Mouse (Mus musculus): Measurements from ENCODE around the gene Rfx5. TPM values are rescaled to one million over a fixed set of nuclear protein-coding genes. Genes with fewer than 3 reads are reported as not detected.
A peak's percentile ranks its signal among the peaks of the same experiment; 100 is the strongest.

The Rfx5 gene
- polyA plus RNA-seq, 1 experiment from 2014 or later: 9.8 TPM

DNA sequence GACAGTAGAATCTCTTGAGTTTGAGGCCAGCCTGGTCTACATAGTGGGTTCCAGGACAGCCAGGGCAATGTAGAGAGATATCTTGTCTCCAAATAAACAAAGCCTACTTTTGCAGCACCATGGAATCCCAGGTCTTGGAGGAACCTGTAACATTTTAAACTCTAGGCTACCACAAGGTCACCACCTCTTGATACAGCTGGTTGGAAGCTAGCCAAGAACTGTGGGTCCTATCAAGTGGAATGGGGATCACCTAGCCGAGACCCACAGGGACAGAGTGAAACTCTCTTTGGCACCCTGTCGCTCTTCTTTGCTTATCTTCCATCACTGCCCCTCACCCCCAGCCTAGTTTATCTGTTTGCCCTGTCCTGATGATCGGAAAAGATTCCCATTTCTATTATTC lies 18.7 kb downstream of the Rfx5 start:
- Histone ChIP-seq H3K4me2 (no peak overlapping the region), H3K4me3 (no peak overlapping the region), H3K36me3 (peaks cover 2% of the 10 kb centered on the region; the same call in 1 of the 2 replicates), H3K4me1 (peaks cover 20% of the 10 kb centered on the region), H3K9me3 (no peaks in the 10 kb centered on the region), H3K27me3 (no peaks in the 10 kb centered on the region), H3K27ac (no peak overlapping the region), H3K9ac (no peak overlapping the region)
- 65% methylated on average over 3 of the region's 3 CpGs for WGBS
- no peak for ATAC-seq (ENCODE audit: borderline replicate concordance, extremely low read depth, low FRiP score, low TSS enrichment)

DNA sequence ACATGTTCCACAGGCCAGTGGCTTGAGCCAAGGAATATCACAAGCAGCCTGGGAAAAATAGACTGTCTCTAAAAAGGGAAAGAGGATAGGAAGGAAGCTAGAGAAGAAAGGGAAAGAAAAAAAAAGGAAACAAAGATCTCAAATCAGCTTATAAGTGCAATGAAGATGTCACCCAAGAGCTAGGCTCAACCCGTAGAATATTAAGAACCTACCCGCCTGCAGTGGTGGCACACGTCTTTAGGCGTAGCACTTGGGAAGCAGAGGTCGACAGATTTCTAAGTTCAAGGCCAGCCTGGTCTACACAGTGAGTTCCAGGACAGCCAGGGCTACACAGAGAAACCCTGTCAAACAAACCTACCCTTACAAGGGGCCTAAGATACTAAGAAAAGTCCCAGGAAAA lies 19.7 kb downstream of the Rfx5 start:
- Histone ChIP-seq H3K9me3 (no peaks in the 10 kb centered on the region), H3K9ac (no peak overlapping the region), H3K36me3 (peaks cover 4% of the 10 kb centered on the region; the same call in 1 of the 2 replicates), H3K27ac (no peak overlapping the region), H3K4me3 (no peak overlapping the region), H3K27me3 (no peaks in the 10 kb centered on the region), H3K4me2 (peak overlapping the region; percentile 79; the same call in 1 of the 2 replicates), H3K4me1 (peaks cover 20% of the 10 kb centered on the region)
- no peak for ATAC-seq (ENCODE audit: borderline replicate concordance, extremely low read depth, low FRiP score, low TSS enrichment)
- WGBS: 86% methylated on average over 5 of the region's 5 CpGs

DNA sequence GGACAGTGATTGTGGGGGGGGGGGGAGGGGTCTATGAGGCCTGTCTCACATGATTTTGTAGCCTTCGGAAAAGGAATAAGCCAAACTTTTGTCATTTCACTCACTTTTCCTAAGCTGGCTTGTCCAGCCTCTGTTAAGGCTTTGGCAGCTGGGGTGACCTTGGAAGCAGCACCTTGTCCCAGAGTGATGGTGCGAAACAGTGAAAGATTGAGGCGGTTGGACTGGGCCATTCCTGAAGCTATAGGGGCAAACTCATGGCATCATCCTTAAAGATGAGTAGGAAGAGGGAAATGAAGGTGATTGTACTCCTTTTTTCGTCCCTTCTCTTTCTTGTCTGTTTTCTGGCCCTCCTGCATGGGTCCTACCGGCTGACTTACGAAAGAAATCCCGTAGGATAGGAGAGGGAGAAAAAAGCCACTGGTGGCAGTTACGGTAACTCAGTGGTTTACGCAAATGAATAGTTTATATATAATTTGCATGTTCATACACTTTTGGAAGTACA lies 20.2 kb downstream of the Rfx5 start:
- Histone ChIP-seq H3K9me3 (no peaks in the 10 kb centered on the region), H3K4me2 (peak overlapping the region; percentile 79), H3K9ac (peak overlapping the region; percentile 41), H3K4me3 (peak overlapping the region; percentile 76), H3K27me3 (no peaks in the 10 kb centered on the region), H3K27ac (no peak overlapping the region), H3K4me1 (peaks cover 20% of the 10 kb centered on the region), H3K36me3 (peaks cover 4% of the 10 kb centered on the region; the same call in 1 of the 2 replicates)
- peak; percentile 25 for ATAC-seq (ENCODE audit: borderline replicate concordance, extremely low read depth, low FRiP score, low TSS enrichment)
- 18% methylated on average over 9 of the region's 9 CpGs for WGBS

DNA sequence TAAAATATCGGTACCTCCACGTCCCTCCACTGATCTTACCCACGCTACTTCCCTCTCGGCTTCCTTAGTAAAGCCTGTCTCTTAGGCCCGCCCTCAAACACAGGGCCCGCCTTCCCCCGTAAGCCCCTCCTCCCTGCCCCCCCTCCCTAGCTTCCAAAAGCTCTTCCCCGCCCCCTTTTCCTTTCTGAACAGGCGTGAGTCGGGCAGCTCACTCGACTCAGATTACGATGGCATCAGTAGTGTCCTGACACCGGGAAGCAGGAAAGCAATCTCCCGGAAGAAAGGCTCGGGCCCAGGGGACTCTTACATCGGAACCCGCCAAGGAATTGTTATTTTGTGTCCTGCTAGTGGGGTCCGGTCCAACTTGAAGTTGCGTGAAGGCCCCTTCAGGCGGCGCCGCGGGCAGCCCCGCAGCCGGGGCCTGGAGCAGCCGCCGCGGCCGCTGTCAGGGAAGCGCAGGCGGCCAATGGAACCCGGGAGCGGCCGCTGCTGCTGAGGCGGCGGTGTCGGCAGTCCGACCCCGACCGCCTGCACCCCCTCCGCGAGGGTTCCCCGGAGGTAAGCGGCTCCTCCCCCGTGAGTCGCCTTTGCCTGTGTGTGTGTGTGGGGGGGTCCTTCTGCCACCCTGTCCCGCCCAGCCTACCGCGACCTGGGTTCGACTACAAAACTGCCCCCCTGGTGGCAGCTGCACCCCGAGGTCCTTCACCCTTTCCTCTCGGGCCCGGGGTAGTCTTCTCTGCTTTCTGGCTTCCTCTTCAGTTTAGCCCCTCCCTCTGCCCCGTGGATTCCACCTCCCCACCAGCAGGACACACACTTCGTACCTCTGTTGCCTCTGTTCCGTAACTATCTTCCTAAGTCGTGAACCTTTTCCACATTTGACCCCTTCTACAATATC lies 20.9 kb downstream of the Rfx5 start, which contains the start of gene Pi4kb:
Gene Pi4kb, plus strand, starts transcription at position 204 of the 895 bp plus-strand sequence.
- Histone ChIP-seq H3K36me3 (peaks cover 4% of the 10 kb centered on the region; the same call in 1 of the 2 replicates), H3K9ac (peak within 1 kb of the TSS; percentile 86), H3K27me3 (no peaks in the 10 kb centered on the region), H3K4me3 (peak within 1 kb of the TSS; percentile 76), H3K4me2 (peak within 1 kb of the TSS; percentile 79), H3K27ac (peak within 1 kb of the TSS; percentile 94), H3K4me1 (peaks cover 20% of the 10 kb centered on the region), H3K9me3 (no peaks in the 10 kb centered on the region)
- ATAC-seq (ENCODE audit: borderline replicate concordance, extremely low read depth, low FRiP score, low TSS enrichment): peak; percentile 93
- under 1% methylated on average over 57 of the region's 57 CpGs for WGBS

DNA sequence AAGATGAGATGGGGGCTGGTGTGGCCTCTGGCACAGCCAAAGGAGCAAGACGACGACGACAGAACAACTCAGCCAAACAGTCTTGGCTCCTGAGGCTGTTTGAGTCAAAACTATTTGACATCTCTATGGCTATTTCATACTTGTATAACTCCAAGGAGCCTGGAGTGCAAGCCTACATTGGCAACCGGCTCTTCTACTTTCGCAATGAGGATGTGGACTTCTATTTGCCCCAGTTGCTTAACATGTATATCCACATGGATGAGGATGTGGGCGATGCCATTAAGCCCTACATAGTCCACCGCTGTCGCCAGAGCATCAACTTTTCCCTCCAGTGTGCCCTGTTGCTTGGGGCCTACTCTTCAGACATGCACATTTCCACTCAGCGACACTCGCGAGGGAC lies 30.4 kb downstream of the Rfx5 start:
- ATAC-seq (ENCODE audit: borderline replicate concordance, extremely low read depth, low FRiP score, low TSS enrichment): no peak
- no peaks in the 10 kb centered on the region for H3K9me3 ChIP-seq
- WGBS: 88% methylated on average over 11 of the region's 11 CpGs
- H3K4me1 ChIP-seq: peaks cover 19% of the 10 kb centered on the region
- no peak overlapping the region for H3K4me2 ChIP-seq
- H3K9ac ChIP-seq: no peak overlapping the region
- no peak overlapping the region for H3K27ac ChIP-seq
- H3K36me3 ChIP-seq: peaks cover 51% of the 10 kb centered on the region
- no peak overlapping the region for H3K4me3 ChIP-seq
- no peaks in the 10 kb centered on the region for H3K27me3 ChIP-seq

DNA sequence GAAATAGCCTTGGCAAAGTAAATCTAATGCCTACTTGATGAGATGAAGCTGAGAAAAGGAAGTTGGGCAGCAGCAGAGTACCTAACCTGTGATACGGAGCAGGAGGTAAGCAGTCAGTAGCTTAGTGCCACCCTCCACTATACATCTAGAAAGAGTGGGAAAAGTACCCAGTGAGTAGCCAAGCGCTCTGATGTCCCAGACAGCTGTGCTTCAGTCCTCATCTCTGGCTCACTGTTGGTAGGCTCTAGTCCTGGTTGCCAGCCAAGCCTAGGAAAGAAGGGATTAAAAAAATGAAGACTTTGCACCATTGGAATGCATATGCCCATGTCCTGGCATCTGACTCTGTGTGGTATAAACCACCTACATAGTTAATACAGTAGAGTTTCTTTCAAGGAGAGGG lies 31.6 kb downstream of the Rfx5 start:
- no peak for ATAC-seq (ENCODE audit: borderline replicate concordance, extremely low read depth, low FRiP score, low TSS enrichment)
- H3K4me2 ChIP-seq: no peak overlapping the region
- H3K27me3 ChIP-seq: no peaks in the 10 kb centered on the region
- no peak overlapping the region for H3K9ac ChIP-seq
- H3K27ac ChIP-seq: no peak overlapping the region
- no peaks in the 10 kb centered on the region for H3K9me3 ChIP-seq
- peaks cover 30% of the 10 kb centered on the region for H3K4me1 ChIP-seq
- WGBS: 81% methylated on average over 2 of the region's 2 CpGs
- peaks cover 53% of the 10 kb centered on the region for H3K36me3 ChIP-seq
- no peak overlapping the region for H3K4me3 ChIP-seq

DNA sequence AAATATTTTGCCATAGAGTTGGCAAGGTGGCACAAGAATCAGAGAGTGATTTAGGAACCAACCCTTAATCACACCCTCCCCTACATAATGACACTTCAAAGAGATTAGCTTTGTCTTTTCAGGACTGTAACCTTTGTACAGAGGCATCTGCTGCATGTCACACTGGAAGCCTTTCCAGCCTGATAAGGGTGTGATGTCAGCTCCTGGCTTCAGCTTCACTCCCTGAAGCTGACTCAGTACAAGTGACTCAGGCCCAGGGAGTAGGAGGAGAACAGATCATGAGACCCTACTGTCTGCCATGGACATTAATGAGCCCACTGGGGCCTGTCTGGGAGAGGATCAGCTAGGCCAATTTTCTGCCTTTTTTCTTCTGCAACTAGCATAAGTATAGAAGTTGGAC lies 33.7 kb downstream of the Rfx5 start:
- Histone ChIP-seq H3K4me2 (no peak overlapping the region), H3K27ac (no peak overlapping the region), H3K27me3 (no peaks in the 10 kb centered on the region), H3K9me3 (no peaks in the 10 kb centered on the region), H3K4me3 (no peak overlapping the region), H3K36me3 (peaks cover 49% of the 10 kb centered on the region), H3K4me1 (peaks cover 30% of the 10 kb centered on the region), H3K9ac (no peak overlapping the region)
- no peak for ATAC-seq (ENCODE audit: borderline replicate concordance, extremely low read depth, low FRiP score, low TSS enrichment)

DNA sequence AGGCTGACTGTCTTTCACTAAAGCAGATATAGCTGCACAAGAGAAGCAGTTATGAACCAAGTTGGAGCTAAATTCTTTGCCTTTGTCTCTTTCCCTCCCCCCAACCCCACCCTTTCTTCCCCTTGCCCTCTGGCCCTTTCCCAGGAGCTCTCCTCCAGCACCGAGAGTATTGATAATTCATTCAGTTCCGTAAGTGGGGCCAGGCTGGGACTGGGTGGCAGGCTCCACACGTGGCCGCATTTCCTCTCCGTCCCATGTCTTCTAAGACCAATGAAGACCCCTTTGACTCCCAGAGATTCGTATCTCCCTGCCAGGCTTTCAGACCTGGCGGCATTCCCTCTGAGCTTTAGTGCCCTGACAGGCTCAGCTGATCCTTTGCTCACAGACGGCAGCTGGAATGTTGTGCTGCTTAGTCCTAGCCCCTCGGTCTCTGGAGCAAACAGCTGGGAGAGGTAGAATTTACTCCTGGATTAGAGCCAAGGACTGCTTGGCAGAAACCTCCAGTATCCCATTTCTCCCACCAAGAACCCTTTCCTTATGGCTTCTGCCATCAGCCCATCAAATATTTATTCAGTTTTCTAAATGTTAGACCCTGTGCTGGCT lies 35.4 kb downstream of the Rfx5 start:
- H3K9ac ChIP-seq: no peak overlapping the region
- H3K4me1 ChIP-seq: peaks cover 30% of the 10 kb centered on the region
- WGBS: 22% methylated on average over 9 of the region's 9 CpGs
- H3K27ac ChIP-seq: peak overlapping the region; percentile 75
- peaks cover 52% of the 10 kb centered on the region for H3K36me3 ChIP-seq
- peak; percentile 71; the same call in 1 of the 2 replicates for ATAC-seq (ENCODE audit: borderline replicate concordance, extremely low read depth, low FRiP score, low TSS enrichment)
- H3K4me2 ChIP-seq: peak overlapping the region; percentile 25
- no peaks in the 10 kb centered on the region for H3K9me3 ChIP-seq
- no peak overlapping the region for H3K4me3 ChIP-seq
- no peaks in the 10 kb centered on the region for H3K27me3 ChIP-seq

DNA sequence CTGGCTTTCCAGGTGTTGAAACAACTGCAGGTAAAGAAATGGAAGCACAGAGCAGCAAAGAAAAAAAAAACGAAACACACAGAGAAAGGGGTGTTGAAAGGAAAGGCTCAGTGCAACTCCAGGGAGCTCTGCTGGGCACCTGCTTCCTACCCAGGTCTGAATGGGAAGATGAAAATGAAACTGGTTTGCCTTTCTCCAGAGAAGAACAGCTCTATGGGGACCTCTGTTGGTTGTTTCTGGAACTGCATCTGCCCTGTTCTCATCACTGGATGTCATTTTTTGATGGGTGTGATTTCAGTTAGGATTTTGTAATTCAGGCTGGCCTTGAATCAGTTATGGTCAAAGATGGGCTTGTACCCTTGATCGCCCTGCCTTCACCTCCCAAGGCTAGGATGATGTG lies 43.1 kb downstream of the Rfx5 start:
- WGBS: 32% methylated on average over 2 of the region's 2 CpGs
- H3K27ac ChIP-seq: no peak overlapping the region
- H3K9ac ChIP-seq: no peak overlapping the region
- no peaks in the 10 kb centered on the region for H3K4me1 ChIP-seq
- H3K4me3 ChIP-seq: no peak overlapping the region
- H3K36me3 ChIP-seq: peaks cover 86% of the 10 kb centered on the region
- no peak overlapping the region for H3K4me2 ChIP-seq
- no peaks in the 10 kb centered on the region for H3K27me3 ChIP-seq
- ATAC-seq (ENCODE audit: borderline replicate concordance, extremely low read depth, low FRiP score, low TSS enrichment): no peak
- no peaks in the 10 kb centered on the region for H3K9me3 ChIP-seq

DNA sequence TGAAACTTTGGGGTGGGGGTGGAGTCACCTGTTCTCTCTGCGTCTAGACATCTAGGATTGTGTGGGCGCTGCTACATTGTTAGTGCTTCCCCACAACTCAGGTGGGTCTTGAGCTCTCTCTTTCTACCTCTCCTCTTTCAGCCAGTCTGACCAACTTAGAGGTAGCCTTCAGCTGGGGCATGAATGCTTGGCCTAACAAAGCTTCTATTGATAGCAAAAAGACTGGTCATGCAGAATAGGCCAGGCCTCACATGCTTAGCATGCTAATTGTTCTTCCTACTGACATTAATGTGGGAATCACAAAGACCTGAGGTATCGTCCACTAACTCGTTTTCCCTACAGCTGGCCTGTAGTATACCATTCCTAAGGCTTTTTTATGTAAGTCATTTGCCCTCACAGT lies 48.7 kb downstream of the Rfx5 start:
- no peaks in the 10 kb centered on the region for H3K4me1 ChIP-seq
- H3K4me3 ChIP-seq: no peak overlapping the region
- peaks cover 90% of the 10 kb centered on the region for H3K36me3 ChIP-seq
- WGBS: 81% methylated on average over 4 of the region's 4 CpGs
- no peaks in the 10 kb centered on the region for H3K9me3 ChIP-seq
- H3K27me3 ChIP-seq: no peaks in the 10 kb centered on the region
- no peak overlapping the region for H3K9ac ChIP-seq
- ATAC-seq (ENCODE audit: borderline replicate concordance, extremely low read depth, low FRiP score, low TSS enrichment): no peak
- H3K27ac ChIP-seq: no peak overlapping the region
- H3K4me2 ChIP-seq: no peak overlapping the region

DNA sequence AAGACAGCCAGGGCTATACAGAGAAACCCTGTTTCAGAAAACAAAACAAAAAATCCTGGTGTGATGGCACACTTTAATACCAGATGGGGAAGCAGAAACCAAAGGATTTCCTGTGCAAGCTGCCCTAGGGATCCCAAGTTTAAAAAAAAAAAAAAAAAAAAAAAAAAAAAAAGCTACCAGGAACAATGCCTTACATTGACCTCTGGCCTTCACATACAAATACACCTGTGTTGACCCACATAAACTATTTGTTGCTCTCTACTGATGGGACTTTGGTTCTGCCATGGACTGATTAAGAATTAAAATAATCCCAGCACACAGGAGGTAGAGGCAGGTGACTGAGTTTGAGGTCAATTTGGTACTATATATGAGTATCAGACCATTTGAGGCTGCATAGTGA lies 49.4 kb downstream of the Rfx5 start:
- H3K4me2 ChIP-seq: no peak overlapping the region
- peaks cover 90% of the 10 kb centered on the region for H3K36me3 ChIP-seq
- H3K9ac ChIP-seq: no peak overlapping the region
- ATAC-seq (ENCODE audit: borderline replicate concordance, extremely low read depth, low FRiP score, low TSS enrichment): no peak
- H3K4me1 ChIP-seq: no peaks in the 10 kb centered on the region
- no peaks in the 10 kb centered on the region for H3K9me3 ChIP-seq
- H3K4me3 ChIP-seq: no peak overlapping the region
- H3K27me3 ChIP-seq: no peaks in the 10 kb centered on the region
- H3K27ac ChIP-seq: no peak overlapping the region

DNA sequence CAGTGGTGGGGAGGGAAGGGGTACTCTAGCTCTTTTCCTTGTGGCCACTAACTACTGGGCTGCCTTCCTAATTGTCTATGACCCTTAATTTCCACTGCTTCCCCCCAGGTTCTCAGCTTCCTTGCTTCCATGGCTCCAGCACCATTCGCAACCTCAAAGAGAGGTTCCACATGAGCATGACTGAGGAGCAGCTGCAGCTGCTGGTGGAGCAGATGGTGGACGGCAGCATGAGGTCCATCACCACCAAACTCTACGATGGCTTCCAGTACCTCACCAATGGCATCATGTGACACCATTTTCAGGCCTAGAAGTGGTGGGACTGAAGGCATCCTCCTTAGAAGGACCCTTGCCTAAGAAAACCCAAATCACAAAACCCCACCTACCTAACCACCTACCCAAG lies 51.8 kb downstream of the Rfx5 start:
- peaks cover 91% of the 10 kb centered on the region for H3K36me3 ChIP-seq
- H3K27ac ChIP-seq: no peak overlapping the region
- WGBS: 84% methylated on average over 3 of the region's 3 CpGs
- H3K4me1 ChIP-seq: no peaks in the 10 kb centered on the region
- H3K9ac ChIP-seq: no peak overlapping the region
- no peak for ATAC-seq (ENCODE audit: borderline replicate concordance, extremely low read depth, low FRiP score, low TSS enrichment)
- H3K4me3 ChIP-seq: no peak overlapping the region
- no peak overlapping the region for H3K4me2 ChIP-seq
- no peaks in the 10 kb centered on the region for H3K27me3 ChIP-seq
- no peaks in the 10 kb centered on the region for H3K9me3 ChIP-seq
